Mouse (Mus musculus) forebrain, embryonic 16.5 days (tissue): ENCODE data around the gene Gtf2ird2. TPM values are rescaled to one million over a fixed set of nuclear protein-coding genes. Genes with fewer than 3 reads are reported as not detected.

ENCODE experiments used
- ATAC-seq: fragments of 200-750 bp; cut with Nextera tagmentation; 2 replicates; pipeline ENCODE4 v1.8.0; 2017; ENCODE audit warnings: mild to moderate bottlenecking, moderate library complexity
- H3K27ac ChIP-seq: fragments of 300-500 bp; sonication (generic); 2 replicates; pipeline ENCODE4 v1.5.1; 2014; ENCODE audit warnings: low read length, control low read depth
- H3K27me3 ChIP-seq: fragments of 300-500 bp; sonication (generic); replicated peaks from 2 replicates; pipeline ENCODE4 v1.6.1; 2014; ENCODE audit warnings: low read length; ENCODE audit not compliant: control insufficient read depth, insufficient read depth
- H3K36me3 ChIP-seq: fragments of 300-500 bp; sonication (generic); 2 replicates; pipeline ENCODE4 v1.6.1; 2014; ENCODE audit not compliant: control insufficient read depth, insufficient read depth
- H3K4me1 ChIP-seq: fragments of 300-500 bp; sonication (generic); replicated peaks from 2 replicates; pipeline ENCODE4 v1.6.1; 2014; ENCODE audit warnings: low read length; ENCODE audit not compliant: control insufficient read depth, insufficient read depth
- H3K4me2 ChIP-seq: fragments of 300-500 bp; sonication (generic); 2 replicates; pipeline ENCODE4 v1.6.1; 2014; ENCODE audit warnings: mild to moderate bottlenecking, low read length, control low read depth
- H3K4me3 ChIP-seq: fragments of 300-500 bp; sonication (generic); replicated peaks from 2 replicates; pipeline ENCODE4 v1.5.1; 2014; ENCODE audit warnings: mild to moderate bottlenecking, low read length, control low read depth
- H3K9ac ChIP-seq: fragments of 300-500 bp; sonication (generic); replicated peaks from 2 replicates; pipeline ENCODE4 v1.6.1; 2014; ENCODE audit warnings: low read depth, low read length, control low read depth
- H3K9me3 ChIP-seq: fragments of 300-500 bp; sonication (generic); 2 replicates; pipeline ENCODE4 v1.6.1; 2016; ENCODE audit warnings: low read length; ENCODE audit not compliant: control insufficient read depth
- WGBS: fragments of 180-500 bp; shearing (Covaris S2); extraction: QIAGEN DNeasy Blood & Tissue Kit; methylation state at CpG from one replicate; pipeline ENCODE4 v1.1.7; 2014; 5-methylcytosine and 5-hydroxymethylcytosine counted together
- polyA plus RNA-seq: library from polyadenylated mRNA; unstranded; fragments of >200 nt; fragmentation: Nextera tagmentation; extraction: Ambion mirVana; gene quantifications from 2 replicates; pipeline ENCODE4 v1.2.1, GENCODE M21; 2015

Gene Gtf2ird2
- polyA plus RNA-seq, 1 experiment from 2014 or later = 12.5 TPM

DNA sequence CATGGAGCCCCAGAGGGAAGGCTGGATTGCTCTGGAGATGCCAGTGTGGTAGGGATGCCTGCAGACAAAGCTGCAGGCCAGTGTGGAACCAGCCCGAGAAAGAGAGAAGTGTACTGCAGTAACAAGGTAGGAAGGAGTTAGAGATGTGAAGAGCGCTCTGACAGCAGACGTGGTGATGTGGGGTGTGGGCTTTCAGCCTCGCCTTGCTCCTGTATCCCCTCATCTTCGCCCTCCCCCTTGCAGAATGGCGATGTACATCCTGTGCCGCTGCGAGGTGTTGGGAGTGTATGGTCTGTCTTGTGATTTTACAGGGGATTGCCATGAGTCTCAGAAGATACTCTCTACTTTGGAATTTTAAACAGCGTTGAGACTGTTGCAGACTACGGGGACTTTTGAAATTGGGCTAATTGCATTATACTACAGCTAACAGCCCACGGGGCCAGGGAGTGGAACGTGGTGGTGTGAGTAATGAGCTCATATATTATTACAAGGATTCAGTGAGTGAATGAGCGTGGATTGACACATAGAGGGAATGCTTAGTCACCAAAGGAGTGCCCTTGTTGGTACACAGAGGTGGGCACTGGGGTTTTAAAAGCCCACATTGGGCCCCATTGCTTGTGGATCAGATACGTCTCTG is 64.9 kb downstream of the Gtf2ird2 start:
- H3K27me3 ChIP-seq = no peaks in the 10 kb centered on the region
- no peak for ATAC-seq
- peaks cover 78% of the 10 kb centered on the region for H3K36me3 ChIP-seq
- no peaks in the 10 kb centered on the region for H3K4me1 ChIP-seq
- H3K4me2 ChIP-seq = no peak overlapping the region
- no peak overlapping the region for H3K4me3 ChIP-seq
- H3K27ac ChIP-seq = no peak overlapping the region
- H3K9me3 ChIP-seq = no peaks in the 10 kb centered on the region
- no peak overlapping the region for H3K9ac ChIP-seq
- WGBS = 85% methylated on average over 14 of the region's 14 CpGs

DNA sequence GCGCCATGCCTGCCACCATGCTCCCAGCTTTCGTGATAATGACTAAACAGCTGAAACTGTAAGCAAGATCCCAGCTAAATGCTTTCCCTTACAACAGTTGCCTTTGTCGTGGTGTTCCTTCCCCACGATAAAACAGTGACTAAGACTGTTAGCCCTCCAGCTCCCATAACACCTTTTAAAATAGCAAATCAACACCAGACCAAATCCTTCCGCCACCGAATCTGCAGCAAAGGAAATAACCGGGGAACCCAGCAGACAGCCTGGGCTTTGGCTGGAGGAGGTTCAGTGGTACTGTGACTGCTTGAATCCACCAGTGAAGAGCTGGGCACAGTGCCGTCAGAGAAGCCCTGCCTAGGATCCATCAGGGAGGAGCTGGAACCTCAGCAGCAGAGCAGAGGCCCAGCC is 65.4 kb downstream of the Gtf2ird2 start:
- Histone ChIP-seq H3K9me3 (no peaks in the 10 kb centered on the region), H3K4me3 (no peak overlapping the region), H3K4me2 (no peak overlapping the region), H3K4me1 (no peaks in the 10 kb centered on the region), H3K36me3 (peaks cover 73% of the 10 kb centered on the region), H3K27me3 (no peaks in the 10 kb centered on the region), H3K27ac (no peak overlapping the region), H3K9ac (no peak overlapping the region)
- ATAC-seq = no peak
- WGBS = 83% methylated on average over 8 of the region's 8 CpGs

DNA sequence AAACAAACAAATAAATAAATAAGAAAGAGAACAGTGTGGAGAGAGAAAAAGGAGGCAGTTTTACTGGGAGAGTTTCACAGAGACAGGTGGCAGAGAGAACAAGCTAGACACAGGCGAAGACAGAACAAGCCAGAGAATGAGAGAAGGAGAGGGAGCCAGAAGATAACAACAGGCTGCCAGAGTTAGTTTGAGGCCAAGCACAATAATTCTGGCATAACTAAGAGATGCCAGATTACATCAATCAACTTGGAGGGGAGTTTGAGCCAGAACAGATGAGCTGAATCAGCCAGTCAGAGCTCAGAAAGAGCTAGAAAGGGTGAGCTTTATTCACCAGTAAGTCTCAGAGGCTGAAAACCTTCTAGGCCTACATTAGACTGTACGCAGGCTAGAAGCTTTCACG is 66.8 kb downstream of the Gtf2ird2 start:
- Histone ChIP-seq H3K9ac (no peak overlapping the region), H3K4me1 (no peaks in the 10 kb centered on the region), H3K27ac (no peak overlapping the region), H3K4me3 (no peak overlapping the region), H3K27me3 (no peaks in the 10 kb centered on the region), H3K36me3 (peaks cover 72% of the 10 kb centered on the region), H3K9me3 (no peaks in the 10 kb centered on the region), H3K4me2 (no peak overlapping the region)
- ATAC-seq = no peak
- WGBS = 85% methylated on average over 3 of the region's 3 CpGs

DNA sequence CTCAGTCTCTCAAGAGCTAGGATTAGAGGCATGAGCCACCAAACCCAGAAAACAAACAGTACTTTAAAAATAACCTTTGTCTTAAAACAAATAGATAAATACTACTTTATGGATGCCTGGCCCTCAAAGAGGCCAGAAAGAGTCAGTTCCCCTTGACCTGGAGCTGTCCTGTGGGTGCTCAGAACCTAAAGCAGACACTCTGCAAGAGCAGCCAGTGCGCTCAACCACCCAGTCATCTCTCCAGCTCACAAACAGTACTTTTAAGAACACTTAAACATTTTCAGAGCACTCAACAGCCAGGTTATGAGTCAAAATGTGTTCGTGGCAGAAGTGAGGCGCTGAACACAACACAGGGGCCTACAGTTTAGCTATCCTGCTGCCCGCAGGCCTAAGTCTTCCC is 67.3 kb downstream of the Gtf2ird2 start:
- no peak overlapping the region for H3K9ac ChIP-seq
- H3K9me3 ChIP-seq = no peaks in the 10 kb centered on the region
- no peaks in the 10 kb centered on the region for H3K27me3 ChIP-seq
- no peak for ATAC-seq
- no peak overlapping the region for H3K4me2 ChIP-seq
- no peak overlapping the region for H3K4me3 ChIP-seq
- peaks cover 75% of the 10 kb centered on the region for H3K36me3 ChIP-seq
- H3K4me1 ChIP-seq = no peaks in the 10 kb centered on the region
- WGBS = 100% methylated on average over 4 of the region's 4 CpGs
- no peak overlapping the region for H3K27ac ChIP-seq

DNA sequence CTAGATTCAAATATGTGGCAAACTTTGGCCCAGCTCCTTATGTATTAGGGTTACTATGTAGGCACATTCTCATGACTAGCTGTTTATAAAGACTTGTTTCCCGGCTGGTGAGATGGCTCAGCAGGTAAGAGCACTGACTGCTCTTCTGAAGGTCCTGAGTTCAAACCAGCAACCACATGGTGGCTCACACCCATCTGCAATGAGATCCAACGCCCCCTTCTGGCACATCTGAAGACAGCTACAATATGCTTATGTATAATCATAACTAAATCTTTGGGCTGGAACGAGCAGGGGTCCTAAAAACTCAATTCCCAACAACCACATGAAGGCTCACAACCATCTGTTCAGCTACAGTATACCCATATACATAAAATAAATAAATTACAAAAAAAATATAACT is 70.0 kb downstream of the Gtf2ird2 start:
- Histone ChIP-seq H3K27me3 (no peaks in the 10 kb centered on the region), H3K4me1 (no peaks in the 10 kb centered on the region), H3K4me2 (no peak overlapping the region), H3K4me3 (no peak overlapping the region), H3K9me3 (no peaks in the 10 kb centered on the region), H3K9ac (no peak overlapping the region), H3K27ac (no peak overlapping the region), H3K36me3 (peaks cover 61% of the 10 kb centered on the region)
- WGBS = 72% methylated on average over 3 of the region's 3 CpGs
- no peak for ATAC-seq

DNA sequence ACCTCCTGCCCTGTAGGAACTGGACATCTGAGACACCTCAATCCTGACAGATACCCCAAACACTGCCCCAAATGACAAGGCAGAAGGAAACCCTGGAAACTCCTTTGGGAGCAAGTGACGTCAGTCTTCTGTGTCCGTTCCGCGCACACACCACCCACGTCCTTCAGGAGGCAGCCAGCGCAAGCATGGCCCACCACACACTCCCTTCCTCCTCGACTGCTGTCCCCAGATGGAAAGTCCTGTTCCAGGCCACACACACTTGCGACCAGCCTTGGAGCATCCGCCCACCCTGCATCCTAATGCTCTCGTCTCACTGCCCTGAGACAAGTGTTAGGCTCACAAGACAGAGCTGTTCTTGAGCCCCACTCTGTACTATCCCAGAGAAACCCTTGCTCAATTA is 71.5 kb downstream of the Gtf2ird2 start:
- Histone ChIP-seq H3K4me2 (no peak overlapping the region), H3K4me1 (no peaks in the 10 kb centered on the region), H3K9ac (no peak overlapping the region), H3K27ac (no peak overlapping the region), H3K27me3 (no peaks in the 10 kb centered on the region), H3K9me3 (no peaks in the 10 kb centered on the region), H3K4me3 (no peak overlapping the region), H3K36me3 (peaks cover 58% of the 10 kb centered on the region)
- 90% methylated on average over 10 of the region's 10 CpGs for WGBS
- no peak for ATAC-seq

DNA sequence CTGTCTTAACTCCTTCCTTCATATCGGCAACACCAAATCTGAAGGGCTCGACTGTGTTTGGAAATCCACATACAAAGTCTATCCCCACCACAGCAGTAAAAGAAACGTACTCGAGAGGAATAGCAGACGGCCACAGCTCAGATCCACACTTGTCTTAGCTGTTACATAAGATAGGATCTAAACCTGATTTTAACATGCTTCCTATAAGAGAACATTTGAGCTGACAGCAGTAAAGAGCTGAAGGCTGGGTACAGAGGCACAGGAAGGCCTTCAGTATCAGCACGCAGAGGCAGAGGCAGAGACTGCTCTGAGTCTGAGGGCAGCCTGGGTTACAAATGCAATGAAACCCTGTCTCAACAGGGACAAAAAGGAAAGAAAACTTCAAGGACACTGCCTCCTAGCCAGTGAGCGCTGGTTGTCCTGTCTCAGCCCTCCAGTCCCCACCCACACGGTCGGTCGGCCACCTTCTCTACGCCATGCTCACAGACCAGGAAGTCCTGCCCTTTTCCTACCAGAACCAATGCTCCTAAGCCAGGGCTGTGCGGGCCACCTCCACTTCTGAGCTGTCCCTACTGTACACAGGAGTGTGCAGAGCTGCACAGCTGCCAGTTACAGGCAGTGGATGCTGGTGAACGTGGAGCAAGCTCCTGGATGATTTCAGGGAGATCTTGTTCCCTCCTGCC is 73.7 kb downstream of the Gtf2ird2 start:
- Histone ChIP-seq H3K9me3 (no peaks in the 10 kb centered on the region), H3K27ac (no peak overlapping the region), H3K4me3 (no peak overlapping the region), H3K4me1 (no peaks in the 10 kb centered on the region), H3K4me2 (no peak overlapping the region), H3K9ac (no peak overlapping the region), H3K36me3 (peaks cover 57% of the 10 kb centered on the region), H3K27me3 (no peaks in the 10 kb centered on the region)
- 93% methylated on average over 13 of the region's 13 CpGs for WGBS
- no peak for ATAC-seq

DNA sequence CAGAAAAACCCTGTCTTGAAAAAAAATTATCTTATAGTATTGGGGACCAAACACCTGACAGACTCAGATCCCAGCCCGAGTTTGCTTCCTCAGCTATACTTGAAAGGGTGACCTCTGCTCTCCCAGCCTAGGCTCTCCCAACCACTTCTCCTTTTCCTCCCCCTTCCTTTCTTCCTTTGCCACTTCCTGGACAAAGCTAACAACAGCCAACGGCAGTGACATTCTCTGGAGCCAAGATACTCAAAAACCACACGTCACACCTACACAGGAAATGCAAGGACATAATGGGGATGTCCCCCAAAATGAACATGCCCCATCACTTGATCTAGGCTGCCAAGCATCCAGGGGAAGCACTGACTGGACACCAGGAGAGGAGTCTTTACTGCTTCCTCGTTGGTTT is 74.6 kb downstream of the Gtf2ird2 start:
- no peaks in the 10 kb centered on the region for H3K4me1 ChIP-seq
- H3K27ac ChIP-seq = no peak overlapping the region
- H3K4me2 ChIP-seq = no peak overlapping the region
- no peak overlapping the region for H3K9ac ChIP-seq
- WGBS = 89% methylated on average over 4 of the region's 4 CpGs
- no peak overlapping the region for H3K4me3 ChIP-seq
- no peaks in the 10 kb centered on the region for H3K9me3 ChIP-seq
- H3K36me3 ChIP-seq = peaks cover 57% of the 10 kb centered on the region
- ATAC-seq = no peak
- H3K27me3 ChIP-seq = no peaks in the 10 kb centered on the region

DNA sequence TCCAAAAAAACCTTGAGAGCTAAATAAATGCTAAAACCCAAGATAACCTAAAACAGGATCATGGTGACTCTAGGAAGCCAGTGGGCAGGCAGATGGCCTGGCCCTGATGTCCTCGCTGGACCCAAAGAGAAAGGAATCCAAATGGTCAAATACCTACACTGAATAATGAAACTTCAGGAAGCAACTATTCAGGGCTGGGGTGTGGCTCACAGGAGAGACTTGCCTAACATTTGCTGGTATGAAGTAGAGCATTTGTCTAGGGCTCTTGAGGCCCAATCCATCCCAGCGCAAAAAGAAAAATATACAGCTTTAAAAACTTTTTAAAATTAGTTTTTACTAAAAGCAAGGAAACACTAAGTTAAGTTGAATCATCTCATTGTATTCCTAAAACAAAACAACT is 75.1 kb downstream of the Gtf2ird2 start:
- WGBS = 98% methylated on average over 2 of the region's 2 CpGs
- no peaks in the 10 kb centered on the region for H3K4me1 ChIP-seq

More for the DNA sequence above, 75.1 kb downstream of the Gtf2ird2 start:
- Histone ChIP-seq H3K27ac (no peak overlapping the region), H3K9me3 (no peaks in the 10 kb centered on the region), H3K4me2 (no peak overlapping the region), H3K36me3 (peaks cover 59% of the 10 kb centered on the region), H3K9ac (no peak overlapping the region), H3K4me3 (no peak overlapping the region), H3K27me3 (no peaks in the 10 kb centered on the region)
- no peak for ATAC-seq
